Mouse (Mus musculus): Measurements from ENCODE around the gene Fdxacb1. TPM values are rescaled to one million over a fixed set of nuclear protein-coding genes. Genes with fewer than 3 reads are reported as not detected.

The Fdxacb1 gene
- 7.8 and 7.9 TPM in 2 replicates for polyA plus RNA-seq (2015; fragmentation: Nextera tagmentation; extraction: Ambion mirVana)

DNA sequence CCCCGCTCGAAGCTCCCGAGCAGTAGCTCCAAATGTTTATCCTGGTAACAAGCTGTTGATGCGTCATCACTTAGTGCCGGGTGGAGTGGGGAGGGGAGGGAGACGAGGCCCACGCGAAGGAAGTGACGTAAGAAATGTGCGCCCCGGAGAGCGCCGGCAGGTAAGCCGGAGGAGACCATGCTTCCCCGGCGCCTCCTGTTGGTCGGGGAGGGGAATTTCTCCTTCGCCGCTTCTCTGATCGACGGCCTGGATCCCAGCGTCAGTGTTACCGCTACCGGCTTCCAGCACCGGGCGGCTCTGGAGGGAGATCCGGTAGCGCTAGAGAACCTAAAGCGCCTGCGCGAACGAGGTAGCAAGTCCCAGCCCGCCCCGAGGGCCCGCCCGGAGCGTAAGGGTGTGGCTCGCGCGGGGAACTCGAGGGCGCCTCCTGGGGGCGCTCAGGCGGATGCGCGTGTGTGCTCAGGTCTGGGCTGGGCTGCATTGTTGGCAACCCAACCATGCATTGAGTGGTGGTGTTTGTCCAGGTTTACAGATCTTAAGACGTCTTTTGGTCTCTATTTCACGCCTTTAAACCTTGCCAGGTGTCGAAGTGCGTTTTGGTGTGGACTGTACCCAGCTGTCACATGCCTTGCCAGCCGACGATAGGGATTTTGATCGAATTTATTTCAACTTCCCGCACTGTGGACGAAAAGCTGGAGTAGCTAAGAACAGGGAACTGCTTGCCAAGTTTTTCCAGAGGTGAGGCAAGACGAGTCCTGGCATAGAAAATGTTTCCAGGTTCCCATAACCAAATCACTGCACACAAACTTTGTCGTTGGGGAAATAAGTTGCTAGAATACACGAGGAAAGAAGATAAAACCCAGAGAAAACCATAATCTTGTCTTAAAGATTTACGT lies at the start of gene Fdxacb1:
Fdxacb1 (plus strand) TSS at position 130 of the 896 bp plus-strand sequence.
- WGBS (ENCODE audit: insufficient replicate concordance): 3% methylated on average over 59 of the region's 59 CpGs
- H3K27ac ChIP-seq (ENCODE audit: low read length): peak within 1 kb of the TSS; percentile 97

DNA sequence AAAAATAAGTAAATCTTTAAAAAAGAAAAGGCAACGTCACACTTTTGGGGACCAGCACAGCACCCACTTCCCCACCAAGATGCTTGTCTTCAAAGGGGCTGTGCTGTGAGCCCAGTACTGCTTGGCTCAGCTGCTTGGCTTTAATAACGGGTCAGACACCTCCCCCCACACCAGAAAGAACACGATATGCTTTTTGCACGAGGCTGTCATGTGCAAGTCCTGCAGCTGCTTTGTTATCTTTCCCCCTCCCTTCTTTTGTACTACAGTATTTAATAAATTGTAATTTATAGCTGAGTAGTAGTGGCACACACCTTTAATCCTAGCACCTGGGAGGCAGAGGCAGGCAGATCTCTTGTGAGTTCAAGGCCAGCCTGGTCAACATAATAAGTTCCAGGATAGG lies 49.2 kb upstream of the Fdxacb1 start:
- Histone ChIP-seq H3K27me3 (ENCODE audit: control insufficient read depth, insufficient read depth, low read depth, low read length) (no peaks in the 10 kb centered on the region), H3K4me3 (ENCODE audit: low read depth, low read length) (no peak overlapping the region), H3K4me2 (ENCODE audit: low read depth, low read length) (no peak overlapping the region), H3K27ac (ENCODE audit: low read length) (no peak overlapping the region), H3K9me3 (replicated peaks; ENCODE audit: control insufficient read depth, low read length) (no peaks in the 10 kb centered on the region), H3K4me1 (ENCODE audit: control insufficient read depth, low read depth, low read length) (no peaks in the 10 kb centered on the region), H3K9ac (ENCODE audit: low read depth, low read length) (no peak overlapping the region), H3K36me3 (ENCODE audit: control insufficient read depth, insufficient read depth) (no peaks in the 10 kb centered on the region)
- no peak for ATAC-seq (ENCODE audit: low read depth)
- WGBS (ENCODE audit: insufficient replicate concordance): 47% methylated on average over 4 of the region's 4 CpGs

More for the DNA sequence above, at the start of gene Fdxacb1:
- no peaks in the 10 kb centered on the region for H3K9me3 ChIP-seq (replicated peaks; ENCODE audit: control insufficient read depth, low read length)
- H3K27me3 ChIP-seq (ENCODE audit: control insufficient read depth, insufficient read depth, low read depth, low read length): no peaks in the 10 kb centered on the region
- peak within 1 kb of the TSS; percentile 90 for H3K9ac ChIP-seq (ENCODE audit: low read depth, low read length)
- H3K4me3 ChIP-seq (ENCODE audit: low read depth, low read length): peak within 1 kb of the TSS; percentile 87
- H3K4me1 ChIP-seq (ENCODE audit: control insufficient read depth, low read depth, low read length): peaks cover 15% of the 10 kb centered on the region
- ATAC-seq (ENCODE audit: low read depth): peak; percentile 95
- H3K4me2 ChIP-seq (ENCODE audit: low read depth, low read length): peak within 1 kb of the TSS; percentile 89
- peaks cover 2% of the 10 kb centered on the region; the same call in 1 of the 2 replicates for H3K36me3 ChIP-seq (ENCODE audit: control insufficient read depth, insufficient read depth)

DNA sequence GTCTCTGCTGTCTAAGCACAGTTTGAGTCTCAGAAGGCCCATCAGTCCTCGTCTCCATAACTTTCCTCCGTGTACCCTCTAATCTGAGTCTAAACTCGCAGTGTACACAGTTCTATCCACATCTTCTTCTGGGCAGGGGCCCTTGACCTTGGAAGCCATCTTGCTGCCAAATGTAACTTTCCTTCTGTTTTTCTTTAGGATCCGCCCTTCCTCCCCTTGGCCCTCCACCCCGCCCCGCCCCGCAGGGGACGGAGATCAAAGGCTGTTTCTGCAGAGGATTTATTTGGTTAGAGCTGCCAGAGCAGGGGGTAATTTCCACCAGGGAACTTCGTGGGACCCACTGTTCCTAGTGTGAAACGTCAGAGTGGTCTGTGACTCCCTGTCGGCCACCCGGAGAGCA lies 47.0 kb upstream of the Fdxacb1 start:
- H3K9me3 ChIP-seq (replicated peaks; ENCODE audit: control insufficient read depth, low read length): no peaks in the 10 kb centered on the region
- ATAC-seq (ENCODE audit: low read depth): no peak
- 49% methylated on average over 12 of the region's 12 CpGs for WGBS (ENCODE audit: insufficient replicate concordance)

DNA sequence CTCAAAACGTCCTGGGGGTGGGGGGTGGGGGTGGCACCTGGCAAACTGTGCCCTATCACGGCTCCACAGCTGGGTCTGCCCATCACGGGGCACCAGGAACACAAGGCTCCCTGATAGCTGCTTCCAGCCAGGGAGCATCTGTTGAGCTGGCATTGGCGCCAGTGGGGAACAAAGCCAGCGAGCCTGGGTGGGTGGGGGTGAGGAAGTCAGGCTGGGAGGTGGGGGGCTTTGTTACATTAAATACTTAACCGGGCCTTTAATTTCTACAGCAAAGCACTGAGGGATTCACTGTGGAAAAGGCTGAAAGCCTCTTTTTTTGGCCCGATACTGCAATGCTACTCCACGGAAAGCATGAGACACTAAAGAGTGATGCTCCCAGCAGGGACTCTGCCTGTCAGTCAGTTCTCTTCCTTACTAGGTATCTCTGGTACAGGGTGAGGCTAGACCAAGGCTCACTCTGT lies 45.6 kb upstream of the Fdxacb1 start:
- no peak overlapping the region for H3K9ac ChIP-seq (ENCODE audit: low read depth, low read length)
- no peaks in the 10 kb centered on the region for H3K4me1 ChIP-seq (ENCODE audit: control insufficient read depth, low read depth, low read length)
- H3K36me3 ChIP-seq (ENCODE audit: control insufficient read depth, insufficient read depth): no peaks in the 10 kb centered on the region
- no peak for ATAC-seq (ENCODE audit: low read depth)
- H3K27me3 ChIP-seq (ENCODE audit: control insufficient read depth, insufficient read depth, low read depth, low read length): peaks cover 8% of the 10 kb centered on the region
- no peak overlapping the region for H3K4me3 ChIP-seq (ENCODE audit: low read depth, low read length)
- no peak overlapping the region for H3K4me2 ChIP-seq (ENCODE audit: low read depth, low read length)
- WGBS (ENCODE audit: insufficient replicate concordance): 43% methylated on average over 8 of the region's 8 CpGs
- H3K9me3 ChIP-seq (replicated peaks; ENCODE audit: control insufficient read depth, low read length): no peaks in the 10 kb centered on the region
- H3K27ac ChIP-seq (ENCODE audit: low read length): no peak overlapping the region

More for the DNA sequence above, 47.0 kb upstream of the Fdxacb1 start:
- Histone ChIP-seq H3K36me3 (ENCODE audit: control insufficient read depth, insufficient read depth) (no peaks in the 10 kb centered on the region), H3K9ac (ENCODE audit: low read depth, low read length) (no peak overlapping the region), H3K4me1 (ENCODE audit: control insufficient read depth, low read depth, low read length) (no peaks in the 10 kb centered on the region), H3K4me3 (ENCODE audit: low read depth, low read length) (no peak overlapping the region), H3K4me2 (ENCODE audit: low read depth, low read length) (no peak overlapping the region), H3K27me3 (ENCODE audit: control insufficient read depth, insufficient read depth, low read depth, low read length) (no peaks in the 10 kb centered on the region; the same call in 1 of the 2 replicates), H3K27ac (ENCODE audit: low read length) (no peak overlapping the region)

DNA sequence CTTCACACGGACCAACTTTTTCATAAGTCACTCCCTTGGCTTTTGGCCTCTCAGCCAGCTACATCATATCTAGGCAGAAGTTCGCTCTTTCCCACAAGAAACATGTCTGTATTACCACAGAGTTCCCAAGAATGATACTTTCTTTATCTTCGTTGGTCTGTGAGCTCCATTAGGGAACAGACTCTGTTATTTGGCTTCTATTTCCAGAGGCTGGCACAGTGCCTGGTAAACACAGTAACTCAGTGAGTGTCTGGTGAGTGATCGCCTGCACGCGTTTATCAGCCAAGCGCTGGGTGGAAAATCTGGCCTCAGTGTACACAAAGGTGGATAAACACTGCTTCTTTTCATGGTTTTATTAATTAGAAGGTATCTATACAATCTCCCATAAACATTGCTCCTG lies 44.6 kb upstream of the Fdxacb1 start:
- 53% methylated on average over 7 of the region's 7 CpGs for WGBS (ENCODE audit: insufficient replicate concordance)
- no peak for ATAC-seq (ENCODE audit: low read depth)
- H3K4me3 ChIP-seq (ENCODE audit: low read depth, low read length): no peak overlapping the region
- H3K4me2 ChIP-seq (ENCODE audit: low read depth, low read length): no peak overlapping the region
- H3K9me3 ChIP-seq (replicated peaks; ENCODE audit: control insufficient read depth, low read length): no peaks in the 10 kb centered on the region
- H3K9ac ChIP-seq (ENCODE audit: low read depth, low read length): no peak overlapping the region
- H3K36me3 ChIP-seq (ENCODE audit: control insufficient read depth, insufficient read depth): no peaks in the 10 kb centered on the region
- no peak overlapping the region for H3K27ac ChIP-seq (ENCODE audit: low read length)
- peaks cover 17% of the 10 kb centered on the region for H3K27me3 ChIP-seq (ENCODE audit: control insufficient read depth, insufficient read depth, low read depth, low read length)
- no peaks in the 10 kb centered on the region for H3K4me1 ChIP-seq (ENCODE audit: control insufficient read depth, low read depth, low read length)

DNA sequence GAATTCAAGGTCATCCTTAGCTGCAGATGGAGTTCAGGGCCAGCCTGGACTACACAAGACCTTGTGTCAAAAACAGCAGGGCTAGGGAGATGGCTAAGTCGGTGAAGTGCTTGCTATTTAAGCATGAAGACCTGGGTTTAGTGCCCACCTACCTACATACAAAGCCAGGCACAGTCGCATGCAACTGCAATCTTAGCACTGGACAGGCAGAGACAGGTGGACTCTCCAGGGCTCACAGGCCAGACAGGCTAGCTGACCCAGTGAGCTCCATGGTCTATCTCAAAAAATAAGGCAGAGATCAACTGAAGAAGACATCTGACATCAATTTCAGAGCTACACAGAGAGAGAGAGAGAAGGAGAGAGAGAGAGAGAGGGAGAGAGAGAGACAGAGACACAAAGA lies 43.9 kb upstream of the Fdxacb1 start:
- no peak overlapping the region for H3K9ac ChIP-seq (ENCODE audit: low read depth, low read length)
- H3K9me3 ChIP-seq (replicated peaks; ENCODE audit: control insufficient read depth, low read length): no peaks in the 10 kb centered on the region
- no peaks in the 10 kb centered on the region for H3K4me1 ChIP-seq (ENCODE audit: control insufficient read depth, low read depth, low read length)
- no peak overlapping the region for H3K27ac ChIP-seq (ENCODE audit: low read length)
- WGBS (ENCODE audit: insufficient replicate concordance): 57% methylated on average over 2 of the region's 2 CpGs
- no peak for ATAC-seq (ENCODE audit: low read depth)
- H3K27me3 ChIP-seq (ENCODE audit: control insufficient read depth, insufficient read depth, low read depth, low read length): peaks cover 17% of the 10 kb centered on the region
- no peaks in the 10 kb centered on the region for H3K36me3 ChIP-seq (ENCODE audit: control insufficient read depth, insufficient read depth)
- H3K4me2 ChIP-seq (ENCODE audit: low read depth, low read length): no peak overlapping the region
- no peak overlapping the region for H3K4me3 ChIP-seq (ENCODE audit: low read depth, low read length)

DNA sequence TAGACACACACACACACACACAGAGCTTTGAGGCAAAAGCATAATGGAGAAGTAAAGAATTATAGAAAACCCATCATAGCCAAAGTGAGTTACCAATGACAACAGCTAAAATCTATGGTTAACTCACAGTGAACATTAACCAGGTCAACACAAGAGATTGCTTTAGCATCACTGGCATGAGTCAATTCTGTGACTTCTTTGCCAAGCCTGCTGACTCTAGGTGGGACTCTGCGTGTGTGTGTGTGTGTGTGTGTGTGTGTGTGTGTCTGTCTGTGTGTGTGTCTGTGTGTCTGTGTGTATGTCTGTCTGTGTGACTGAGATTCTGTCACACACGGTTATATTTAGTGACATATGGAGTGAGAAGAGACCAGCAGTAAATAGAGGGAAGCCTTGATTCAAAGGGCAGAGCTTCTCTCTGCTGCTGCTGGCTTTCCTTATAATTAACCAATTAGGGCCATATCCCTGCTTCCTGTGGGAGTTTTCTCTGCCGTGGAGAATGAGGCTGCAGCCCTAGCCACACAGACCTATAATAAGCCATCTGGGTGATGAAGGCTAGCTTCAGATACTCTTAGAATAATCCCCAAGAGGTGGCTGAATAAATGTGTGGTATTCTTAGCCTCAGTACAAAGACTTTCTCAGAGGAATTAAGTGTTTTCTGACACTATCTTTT lies 43.2 kb upstream of the Fdxacb1 start:
- Histone ChIP-seq H3K4me3 (ENCODE audit: low read depth, low read length) (no peak overlapping the region), H3K27me3 (ENCODE audit: control insufficient read depth, insufficient read depth, low read depth, low read length) (peaks cover 17% of the 10 kb centered on the region), H3K4me1 (ENCODE audit: control insufficient read depth, low read depth, low read length) (no peaks in the 10 kb centered on the region), H3K9ac (ENCODE audit: low read depth, low read length) (no peak overlapping the region), H3K36me3 (ENCODE audit: control insufficient read depth, insufficient read depth) (no peaks in the 10 kb centered on the region), H3K9me3 (replicated peaks; ENCODE audit: control insufficient read depth, low read length) (no peaks in the 10 kb centered on the region), H3K4me2 (ENCODE audit: low read depth, low read length) (no peak overlapping the region), H3K27ac (ENCODE audit: low read length) (no peak overlapping the region)
- WGBS (ENCODE audit: insufficient replicate concordance): 47% methylated on average over 3 of the region's 3 CpGs
- ATAC-seq (ENCODE audit: low read depth): no peak

DNA sequence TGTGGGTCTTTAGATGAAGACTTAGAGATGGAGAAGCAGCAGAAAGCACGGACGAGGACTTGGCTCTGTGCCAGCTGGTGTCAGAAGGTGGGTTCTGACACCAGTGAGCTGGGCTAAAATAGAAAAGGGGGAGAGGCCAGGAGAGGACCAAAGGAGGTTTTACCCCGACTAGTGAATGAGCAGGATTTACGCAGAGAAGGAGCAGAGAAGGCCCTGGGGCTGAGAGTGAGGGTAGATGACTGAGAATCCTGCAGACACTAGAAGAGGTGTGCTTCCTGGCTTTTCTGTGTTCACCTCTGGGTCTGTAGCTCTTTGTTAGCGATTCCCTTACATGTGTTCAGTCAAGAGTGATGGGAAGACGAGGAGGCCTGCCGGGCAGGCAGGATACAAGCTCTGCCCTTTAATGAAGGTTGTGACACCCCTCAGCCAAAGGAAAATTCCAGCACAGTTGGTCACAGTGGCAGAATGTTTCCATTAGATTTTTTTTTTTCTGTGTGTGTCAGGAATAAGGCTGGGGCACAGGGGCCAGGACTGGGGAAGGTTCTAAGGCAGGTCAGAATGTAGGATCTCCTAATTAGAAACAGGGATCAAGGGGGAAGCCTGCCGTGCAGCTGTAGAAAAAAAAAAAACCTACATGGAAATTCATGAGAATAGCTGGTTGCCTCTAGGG lies 42.0 kb upstream of the Fdxacb1 start:
- H3K4me1 ChIP-seq (ENCODE audit: control insufficient read depth, low read depth, low read length): no peaks in the 10 kb centered on the region
- H3K27ac ChIP-seq (ENCODE audit: low read length): no peak overlapping the region
- no peaks in the 10 kb centered on the region for H3K9me3 ChIP-seq (replicated peaks; ENCODE audit: control insufficient read depth, low read length)
- H3K4me2 ChIP-seq (ENCODE audit: low read depth, low read length): no peak overlapping the region
- H3K9ac ChIP-seq (ENCODE audit: low read depth, low read length): no peak overlapping the region
- no peaks in the 10 kb centered on the region for H3K36me3 ChIP-seq (ENCODE audit: control insufficient read depth, insufficient read depth)
- peaks cover 17% of the 10 kb centered on the region for H3K27me3 ChIP-seq (ENCODE audit: control insufficient read depth, insufficient read depth, low read depth, low read length)
- no peak for ATAC-seq (ENCODE audit: low read depth)
- no peak overlapping the region for H3K4me3 ChIP-seq (ENCODE audit: low read depth, low read length)
- 65% methylated on average over 8 of the region's 8 CpGs for WGBS (ENCODE audit: insufficient replicate concordance)
